Mouse (Mus musculus) activated CD4-positive, CD25-positive, alpha-beta regulatory T cell (primary cell): ENCODE results near the gene Egfr. TPM values are rescaled to one million over a fixed set of nuclear protein-coding genes. Genes with fewer than 3 reads are reported as not detected.

Source experiments
- polyA plus RNA-seq, 2 experiments: library from polyadenylated mRNA; unstranded; fragments of 100-300 nt; shearing (Covaris generic); gene quantifications; one replicate each; pipeline ENCODE4 v1.2.1; 2017

The Egfr gene
- polyA plus RNA-seq: 1 to 10 TPM in 1 of 2 experiments, under 1 TPM in 1; 0.02 to 1.4 TPM

GRCm38 (mm10) chr11:16752007-16752348 lies at the start of gene Egfr:
Gene Egfr, plus strand, starts transcription at chr11:16752203.

GRCm38 (mm10) chr11:16950976-16951760 lies 199.2 kb downstream of the Egfr start, which contains the start of gene Fbxo48:
Gene Fbxo48, plus strand, starts transcription at chr11:16951375.

Other genes with a start within 250 kb of the Egfr start
- gene Sec61g, start 243.7 kb upstream of the Egfr start, polyA plus RNA-seq: 1 to 10 TPM; 3.3 to 4.1 TPM
- under 1 TPM; 0.75 to 0.81 TPM for gene Fbxo48, start 199.2 kb downstream of the Egfr start, polyA plus RNA-seq